In the genomic region with DNA sequence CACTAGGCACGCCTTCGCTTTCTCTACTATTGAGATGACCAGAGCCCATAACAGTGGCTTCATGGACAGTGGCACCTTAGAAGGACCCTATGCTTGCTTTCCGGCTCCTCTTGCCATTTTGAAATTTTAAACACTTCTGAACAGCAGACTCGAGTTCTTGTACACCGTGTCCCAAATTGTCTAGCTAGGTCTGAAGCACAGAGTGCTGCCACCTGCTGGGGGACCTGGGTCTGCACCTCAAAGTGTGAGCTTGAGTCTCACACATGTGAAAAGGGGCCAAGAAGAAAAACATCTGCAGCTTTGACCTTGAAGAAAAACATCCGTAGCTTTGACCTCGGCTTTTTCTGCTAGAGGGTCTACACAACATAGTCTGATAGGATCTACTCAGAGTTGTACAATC, we compare ENCODE assay signal across 8 mouse cellular contexts. TPM values are rescaled to one million over a fixed set of nuclear protein-coding genes. Genes with fewer than 3 reads are reported as not detected.
DNase-seq lines count a peak whose midpoint lies in the region; ATAC-seq lines count a peak whose summit lies in the region.
"Had no signal": no experiment of that assay in that cellular context is flagged by ENCODE, and none has a peak within 500 bp of the region (broad histone marks: within the 10 kb centered on the region; RNA-seq: fewer than 3 reads in every experiment).

No protein-coding gene starts in this region.

- 40% methylated on average over 7 of the region's 7 CpGs for WGBS in liver, embryonic 13.5 days (ENCODE audit: insufficient replicate concordance)

- no peaks in the 10 kb centered on the region for H3K9me3 ChIP-seq in liver, embryonic 13.5 days (replicated peaks)
- H3K9me3 ChIP-seq: heart, embryonic 13.5 days had no signal

- no peak overlapping the region for H3K4me2 ChIP-seq in liver, embryonic 13.5 days
- H3K4me2 ChIP-seq: heart, embryonic 13.5 days had no signal

- H3K9ac ChIP-seq in liver, embryonic 13.5 days, result no peak overlapping the region
- H3K9ac ChIP-seq: heart, embryonic 13.5 days had no signal

- H3K4me1 ChIP-seq in liver, embryonic 13.5 days (replicated peaks), result peaks cover 5% of the 10 kb centered on the region; the same call in 1 of the 2 replicates

- no peak for ATAC-seq in liver, embryonic 13.5 days (ENCODE audit: low read depth)

- H3K4me3 ChIP-seq in liver, embryonic 13.5 days (replicated peaks), result no peak overlapping the region
- H3K4me3 ChIP-seq: heart, embryonic 13.5 days had no signal

- H3K27ac ChIP-seq in liver, embryonic 13.5 days, result no peak overlapping the region
- H3K27ac ChIP-seq: heart, embryonic 13.5 days had no signal

- peaks cover 10% of the 10 kb centered on the region for H3K36me3 ChIP-seq in liver, embryonic 13.5 days

- peak; percentile 74 for DNase-seq in urinary bladder, postnatal 14 days (ENCODE audit: low spot score)
- DNase-seq in urinary bladder, adult 18-20 months (ENCODE audit: low spot score in 2 of 2), result no peak
- DNase-seq in adrenal gland, adult 18-20 months (ENCODE audit: low spot score in 2 of 2), result peak; percentile 63 to 74
- peak; percentile 73 for DNase-seq in embryo, embryonic 10.5 days (ENCODE audit: low spot score)
- peak; percentile 78 for DNase-seq in heart, postnatal 4 days
- DNase-seq in liver, embryonic 13.5 days, result peak; percentile 44
- peak; percentile 50 for DNase-seq in right cerebral cortex, adult 18-20 months

- peaks cover 21% of the 10 kb centered on the region; the same call in 1 of the 2 replicates for H3K27me3 ChIP-seq in liver, embryonic 13.5 days
- H3K27me3 ChIP-seq: heart, embryonic 13.5 days had no signal

RNA-seq across cellular contexts. Expression of gene Tsku, which starts 13.1 kb away (rescaled TPM):
- total RNA-seq in adrenal gland, adult 18-20 months (2021), result 10 to 100 TPM; 16.7 to 16.9 TPM
- total RNA-seq in heart, postnatal 4 days (2021), result 1 to 10 TPM; 8.7 to 9.2 TPM
- 1.1 and 1.8 TPM in 2 replicates for polyA plus RNA-seq in liver, embryonic 13.5 days (2015; fragmentation: Nextera tagmentation; extraction: Ambion mirVana)

RNA-seq across cellular contexts. Expression of gene Acer3, which starts 27.0 kb away (rescaled TPM):
- total RNA-seq in adrenal gland, adult 18-20 months (2021), result 10 to 100 TPM; 11.7 to 12.9 TPM
- total RNA-seq in heart, postnatal 4 days (2021), result 10 to 100 TPM; 18.0 to 22.0 TPM
- polyA plus RNA-seq in liver, embryonic 13.5 days (2015; fragmentation: Nextera tagmentation; extraction: Ambion mirVana), result 24.4 and 28.9 TPM in 2 replicates

Comparison
In these comparisons a context has a peak if more than half of its experiments do, and no peak if none do; other contexts are left out.
1. DNase-seq: peak in urinary bladder, postnatal 14 days (single experiment), adrenal gland, adult 18-20 months (2 of 2), embryo, embryonic 10.5 days (single experiment), heart, postnatal 4 days (single experiment), liver, embryonic 13.5 days (single experiment) and right cerebral cortex, adult 18-20 months (single experiment); none in urinary bladder, adult 18-20 months (0 of 2).